Mouse (Mus musculus) right cerebral cortex, postnatal 14 days (tissue): ENCODE measurements at regions not wholly inside any gene's neighbourhood (a gene's known extent, or its start where the extent isn't known, plus 50 kb on each side); places are given as distances from the start of the nearest gene placed in this dataset.
"Not testable (repeated sequence)": the region's sequence is repeated elsewhere in the genome, so short reads cannot be mapped to it uniquely, and the experiment has no call there.

Experiments used
- DNase-seq: peaks from one replicate; pipeline ENCODE4 v3.0.0; 2022

DNA sequence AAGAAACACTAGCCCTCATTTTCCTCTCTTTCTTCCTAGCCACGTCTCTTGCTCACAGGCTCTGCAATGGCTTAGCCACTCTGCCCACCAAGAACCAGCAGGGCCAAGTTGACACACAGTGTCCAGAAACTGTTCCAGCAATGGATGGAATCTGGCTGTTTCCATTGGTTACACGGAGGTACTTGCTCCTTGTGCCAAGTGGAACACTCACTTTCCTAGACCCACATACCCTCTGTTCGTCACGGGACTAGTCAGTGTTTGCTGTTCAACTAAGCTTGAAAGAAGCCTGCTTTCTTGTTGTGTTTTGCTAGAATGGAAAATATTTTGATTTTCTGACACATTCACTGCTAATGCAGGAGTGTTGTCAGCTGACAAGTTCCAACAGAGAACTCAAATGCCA lies 575.7 kb upstream of the Gulo start:
- DNase-seq: no peak

DNA sequence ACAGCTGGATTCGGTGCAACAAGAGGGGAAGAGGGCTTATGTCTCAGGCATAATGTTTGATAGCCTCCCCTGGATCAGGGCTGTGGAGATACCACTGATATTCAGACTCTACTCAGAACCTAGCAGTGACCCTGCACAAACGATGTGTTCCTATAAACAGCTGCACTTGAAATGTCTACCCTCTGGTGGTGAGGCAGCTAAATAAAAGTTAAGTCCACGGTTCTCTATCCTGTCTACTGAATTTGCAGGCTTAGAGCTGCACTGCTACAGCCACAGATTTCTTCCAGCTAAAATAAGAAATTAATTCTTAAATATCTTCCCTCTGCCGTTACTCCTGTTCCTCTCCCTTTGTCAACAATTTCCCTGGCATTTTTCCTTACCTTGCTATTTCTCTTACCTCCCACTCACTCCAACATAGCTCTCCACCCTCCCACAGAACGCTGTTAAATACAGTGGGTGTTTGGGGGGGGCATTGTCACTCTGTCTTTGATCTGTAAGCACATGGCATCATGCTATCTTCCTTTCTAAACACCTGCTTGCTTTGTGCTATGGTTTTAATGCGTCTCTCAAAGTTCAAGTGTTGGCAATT lies 571.0 kb upstream of the Gulo start:
- no peak for DNase-seq

DNA sequence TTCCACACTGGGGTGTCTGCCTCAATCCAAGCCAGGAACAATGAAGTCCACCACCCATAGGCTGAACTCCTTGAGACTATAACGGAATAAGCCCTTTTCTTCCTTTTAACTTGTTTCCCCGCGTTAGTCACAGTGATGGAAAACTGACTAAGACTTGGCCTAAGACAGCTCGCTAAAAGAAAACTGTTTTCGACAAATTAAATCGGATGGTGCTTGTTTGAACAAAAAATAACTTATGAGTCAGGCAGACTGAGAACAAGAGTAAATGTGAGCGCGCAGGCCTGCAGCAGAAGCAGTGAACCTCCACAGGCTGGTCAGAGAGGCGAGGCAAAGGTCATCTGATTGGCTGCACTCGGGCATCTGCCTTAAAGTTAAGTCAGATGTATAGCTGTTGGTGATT lies 557.6 kb upstream of the Gulo start:
- no peak for DNase-seq

DNA sequence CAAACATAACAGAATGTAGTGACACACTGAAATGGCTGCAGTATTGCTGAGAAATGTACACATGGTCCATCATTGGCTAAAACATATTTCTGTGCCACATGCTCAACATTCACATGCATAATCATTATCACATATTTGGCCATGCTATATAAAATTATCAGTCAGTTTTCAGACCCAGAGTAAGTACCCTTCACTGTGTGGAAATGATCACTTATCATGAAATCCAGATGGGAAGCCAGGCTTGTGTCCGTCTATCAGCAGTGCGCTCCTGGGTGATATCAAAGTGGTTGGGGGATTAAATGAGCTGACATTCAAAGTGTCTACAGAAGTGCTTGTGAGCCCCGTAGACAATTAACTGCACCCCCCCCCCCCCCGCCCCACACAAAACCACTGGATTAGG lies 553.7 kb upstream of the Gulo start:
- no peak for DNase-seq

DNA sequence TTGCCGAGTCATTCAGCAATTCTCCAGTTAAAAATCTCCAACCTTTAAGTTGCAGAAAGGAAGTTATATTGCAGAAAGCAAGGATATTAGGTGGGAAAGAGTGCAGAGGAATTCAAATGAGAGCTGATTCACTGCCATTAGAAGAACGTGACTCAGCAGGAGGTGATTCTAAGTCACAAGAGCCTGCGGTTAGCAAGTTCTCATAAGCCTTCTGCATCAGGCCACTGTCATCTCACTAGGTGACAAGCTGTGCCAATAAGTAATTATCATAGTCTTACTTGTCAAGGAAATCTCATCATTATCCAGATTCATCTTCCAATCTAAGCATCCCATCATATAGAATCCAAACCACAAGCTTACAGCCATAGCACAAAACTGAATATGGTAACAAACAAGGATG lies 552.7 kb upstream of the Gulo start:
- DNase-seq: no peak

DNA sequence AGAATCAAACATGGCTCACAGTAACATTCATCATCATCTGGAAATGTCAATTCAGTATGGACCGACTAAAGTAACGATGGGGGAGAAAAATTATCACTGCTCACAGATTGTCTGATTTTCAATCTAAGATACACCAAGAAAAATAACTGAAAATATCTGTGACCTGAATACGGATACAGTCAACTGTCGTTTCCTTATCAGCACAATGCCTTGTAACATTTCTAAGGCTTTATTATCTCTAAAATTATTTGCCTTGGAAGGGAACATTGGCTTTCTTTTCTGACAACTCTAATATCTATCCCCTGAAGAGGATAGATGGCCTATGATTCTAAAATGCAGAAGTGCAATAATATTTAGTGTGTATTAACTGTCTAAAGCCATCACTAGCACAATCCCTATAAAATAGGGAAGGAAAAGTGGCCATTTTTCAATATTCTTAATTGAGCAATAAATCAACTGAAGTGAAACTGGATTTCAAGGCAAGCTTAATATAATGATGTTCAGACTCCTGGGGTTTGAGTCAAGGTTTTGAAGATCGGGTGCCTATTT lies 552.1 kb upstream of the Gulo start:
- DNase-seq: no peak

DNA sequence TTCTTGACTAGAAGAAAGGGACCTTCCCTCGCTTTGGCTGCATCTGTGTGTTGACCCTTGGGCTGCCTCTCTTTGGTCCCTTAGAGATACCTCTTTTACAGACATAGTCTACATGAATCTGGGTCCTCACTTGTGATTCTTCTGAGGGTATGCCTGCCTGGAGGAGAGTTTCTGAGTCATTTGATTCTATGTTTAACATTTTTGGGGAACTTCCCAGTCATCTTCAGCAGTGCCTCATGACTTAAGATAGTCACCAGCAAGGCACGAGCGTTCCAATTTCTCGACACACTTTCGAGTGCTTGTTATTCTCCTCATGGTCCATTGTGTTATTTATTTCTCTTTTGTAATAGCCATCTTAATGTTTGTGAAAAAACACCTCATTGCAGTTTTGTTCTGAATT lies 549.4 kb upstream of the Gulo start:
- peak; percentile 11 for DNase-seq

DNA sequence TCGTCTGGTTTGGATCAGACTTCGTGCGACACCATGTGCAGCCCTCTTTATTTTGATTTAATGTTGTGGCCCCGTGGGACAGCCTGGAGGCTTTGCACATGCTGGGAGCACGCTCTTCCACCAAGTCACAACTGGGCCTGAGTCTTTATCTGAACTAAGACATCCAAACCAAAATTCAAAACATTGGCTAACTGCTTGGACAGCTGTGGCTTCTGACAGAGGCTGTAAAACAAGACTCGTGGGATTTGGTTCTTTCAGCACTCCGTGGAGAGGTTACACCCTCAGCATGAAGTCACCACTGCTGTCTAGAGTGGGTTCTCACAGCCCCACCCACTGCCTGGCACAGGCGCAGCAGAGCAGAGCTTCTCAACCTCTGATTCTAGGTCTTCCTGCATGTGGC lies 548.6 kb upstream of the Gulo start:
- no peak for DNase-seq

DNA sequence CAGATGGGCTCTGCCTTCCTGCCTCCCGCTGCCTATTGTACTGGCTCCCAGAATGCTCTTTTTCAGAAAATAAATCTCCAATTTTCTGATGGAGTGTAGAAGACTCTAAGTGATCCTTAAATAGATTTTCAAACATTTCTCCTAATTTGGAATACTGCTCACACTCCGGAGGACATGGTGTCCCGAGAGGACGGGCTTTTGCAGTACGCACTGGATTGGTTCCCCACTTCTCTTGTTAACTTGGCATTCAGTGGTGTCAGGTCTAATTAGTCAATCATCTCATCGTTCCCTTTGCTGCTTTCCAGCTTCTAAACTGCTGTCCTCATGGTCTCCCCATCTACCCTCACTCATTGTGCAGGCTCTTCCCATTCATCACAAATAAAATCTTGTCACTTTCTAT lies 529.5 kb upstream of the Gulo start:
- DNase-seq: no peak

DNA sequence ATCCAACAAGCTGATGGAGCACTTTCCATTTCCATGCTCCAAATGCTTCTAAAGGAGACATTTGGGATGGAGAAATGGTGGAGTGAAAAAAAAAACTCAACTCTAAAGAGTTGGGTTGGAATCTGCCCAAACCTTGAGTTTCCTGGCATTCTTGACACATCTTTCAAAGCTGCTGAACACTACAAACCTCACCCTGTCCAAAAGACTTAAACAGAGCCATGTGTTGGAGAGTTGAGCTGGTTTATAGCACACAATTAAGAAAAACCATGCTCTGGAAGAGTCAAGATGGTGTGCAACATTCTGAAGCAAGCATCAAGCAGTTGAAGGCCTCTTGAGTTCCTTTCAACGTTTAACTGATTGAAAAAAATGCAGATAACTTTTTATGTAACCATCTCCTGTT lies 525.7 kb upstream of the Gulo start:
- no peak for DNase-seq

DNA sequence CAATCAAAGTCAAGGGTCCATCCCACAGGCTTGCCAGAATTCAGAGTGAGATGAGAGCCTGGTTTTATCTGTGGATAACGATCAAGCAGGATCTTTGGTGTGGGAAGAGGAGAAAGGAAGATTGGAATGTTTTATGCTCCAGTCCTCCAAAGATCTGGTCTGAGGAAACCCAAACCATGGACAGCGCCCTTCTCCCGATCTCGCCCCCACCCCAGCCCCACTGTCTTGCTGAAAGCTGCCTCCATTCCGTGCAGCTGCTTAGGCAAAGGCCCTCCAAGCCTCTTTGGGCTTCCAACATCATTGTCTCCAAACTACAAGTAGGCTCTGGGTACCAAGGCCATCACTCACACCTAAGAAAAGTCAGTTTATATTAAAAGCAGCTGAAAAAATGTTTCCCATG lies 519.1 kb upstream of the Gulo start:
- no peak for DNase-seq

DNA sequence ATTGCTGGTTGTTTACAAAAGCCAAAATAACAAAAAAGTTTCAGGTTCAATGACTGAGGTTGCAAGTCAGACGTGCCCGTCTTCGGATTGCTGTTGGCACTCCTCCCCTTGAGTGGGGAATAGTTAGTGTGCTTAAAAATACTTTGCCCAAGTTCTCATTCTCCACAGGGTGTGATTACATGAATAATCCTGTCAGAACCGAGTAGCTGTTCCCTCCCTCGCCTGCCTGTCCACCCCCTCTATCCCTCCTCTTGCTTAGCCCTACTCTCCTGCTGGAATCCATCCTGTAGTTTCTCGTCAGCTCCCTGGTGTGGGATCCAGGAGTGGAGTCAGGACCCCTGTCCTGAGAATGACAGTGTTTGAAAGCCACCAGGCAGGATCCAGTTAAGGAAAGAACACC lies 518.1 kb upstream of the Gulo start:
- no peak for DNase-seq

DNA sequence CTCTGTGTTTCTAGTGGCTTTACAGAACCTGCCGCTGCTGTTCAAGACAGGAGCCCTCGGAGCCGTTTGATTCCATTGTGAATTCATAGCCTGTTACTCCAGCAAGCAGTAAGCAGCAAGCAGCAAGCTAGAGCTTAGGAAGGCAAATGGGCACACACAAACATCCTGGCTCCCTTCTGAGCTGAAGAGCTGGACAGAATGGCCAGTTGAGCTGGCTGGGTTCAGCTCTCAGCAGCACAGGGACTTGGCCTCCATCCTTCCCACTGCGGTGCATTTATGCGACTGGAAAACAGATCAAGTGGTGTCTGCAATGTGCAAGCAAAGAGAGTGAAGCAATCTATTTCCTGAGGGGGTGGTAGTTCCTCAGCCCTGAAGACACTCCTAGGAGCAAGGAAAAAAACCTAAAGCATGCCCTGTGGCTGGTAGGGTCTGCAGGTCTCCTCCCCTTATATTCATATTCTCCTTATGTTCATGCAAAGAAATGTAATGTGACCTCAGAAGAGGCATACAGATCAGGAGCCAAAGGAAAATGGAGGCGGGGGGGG lies 513.9 kb upstream of the Gulo start:
- DNase-seq: no peak

DNA sequence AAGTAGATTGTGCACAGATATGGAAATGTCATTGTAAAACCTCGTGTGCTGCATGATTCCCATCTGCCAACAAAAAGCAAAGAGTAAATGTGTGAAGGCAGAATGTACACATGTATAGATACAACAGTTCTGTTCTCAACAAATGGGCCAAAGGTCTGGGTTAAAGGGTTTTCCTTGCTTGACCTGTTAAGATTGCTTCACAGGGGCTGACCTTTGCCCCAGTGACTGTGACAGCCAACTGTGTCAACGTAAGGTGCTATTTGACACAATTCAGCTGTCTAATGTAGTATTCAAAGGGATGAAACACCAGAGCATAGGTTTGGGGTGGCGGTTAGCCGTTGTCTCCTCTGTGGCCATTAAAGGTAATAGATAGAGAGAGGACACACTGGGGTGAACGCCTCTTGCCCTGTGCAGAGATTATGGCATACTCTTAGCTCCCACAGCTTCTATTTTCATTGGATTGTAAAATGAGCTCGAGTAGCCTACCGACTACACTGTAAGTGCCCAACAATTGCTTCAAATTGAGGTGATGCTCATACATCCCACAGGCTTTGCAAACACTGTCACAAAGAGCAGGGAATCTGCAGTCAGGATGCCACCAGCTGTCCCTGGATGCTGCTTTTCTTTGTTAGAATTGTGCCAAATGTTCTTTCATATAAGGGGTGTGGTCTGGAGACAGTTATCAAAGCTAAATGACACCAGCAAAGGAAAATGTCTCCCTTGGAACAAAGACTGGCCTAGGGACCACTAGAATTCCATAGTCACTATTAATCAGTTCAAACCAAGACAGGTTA lies 513.0 kb upstream of the Gulo start:
- DNase-seq: no peak

DNA sequence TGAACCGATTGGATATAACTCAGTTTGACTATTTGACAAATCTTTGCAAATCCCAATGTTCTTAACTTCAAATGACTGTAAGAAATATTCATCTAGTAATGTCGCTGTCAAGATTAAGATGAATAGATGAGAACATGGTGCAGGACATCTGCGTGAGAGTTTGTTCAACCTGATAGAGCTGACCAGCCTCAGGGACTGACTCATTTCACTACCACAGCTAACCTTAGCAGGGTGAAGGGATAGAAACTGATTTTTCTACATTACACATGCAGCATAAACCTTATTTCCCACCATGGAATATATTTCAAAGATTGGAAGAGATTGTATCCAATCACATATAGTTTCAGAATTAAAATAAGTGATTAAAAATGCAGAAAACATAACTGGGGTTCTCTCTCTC lies 507.8 kb upstream of the Gulo start:
- DNase-seq: no peak

DNA sequence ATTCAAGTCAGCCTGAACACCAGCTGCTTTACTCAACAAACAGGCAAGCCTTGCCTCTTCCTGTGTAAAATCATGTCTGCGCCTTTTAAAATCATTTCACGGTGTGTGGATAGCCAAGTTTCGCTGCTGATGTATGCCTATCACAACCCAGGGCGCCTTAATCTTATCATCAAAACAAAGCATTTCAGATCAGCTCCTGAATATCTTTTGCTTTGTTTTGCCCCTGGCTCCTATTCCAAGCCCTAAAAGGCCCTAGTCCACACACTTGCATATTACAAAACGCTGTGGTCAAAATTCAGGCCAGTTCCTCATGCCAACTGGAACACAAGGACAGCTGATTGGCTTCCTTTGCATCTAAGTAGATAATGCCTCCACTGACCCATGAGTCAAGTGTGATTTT lies 501.7 kb upstream of the Gulo start:
- no peak for DNase-seq

DNA sequence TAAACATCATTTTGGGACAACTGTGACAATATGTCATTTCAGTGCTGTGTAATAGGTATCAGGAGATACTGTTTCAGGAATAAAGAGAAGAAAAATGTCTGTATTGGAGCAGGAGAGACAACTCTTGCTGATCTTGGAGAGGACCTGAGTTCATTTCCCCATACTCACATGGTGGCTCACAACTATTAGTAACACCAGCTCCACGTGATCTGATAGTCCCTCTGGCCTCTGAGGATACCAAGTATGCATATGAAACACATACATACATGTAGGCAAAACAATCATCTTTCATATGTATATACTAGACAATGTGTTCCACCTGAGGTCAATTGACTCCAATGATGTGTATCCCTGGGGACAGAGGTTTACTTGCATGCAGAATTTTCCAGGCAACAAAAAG lies 501.2 kb upstream of the Gulo start:
- DNase-seq: no peak

DNA sequence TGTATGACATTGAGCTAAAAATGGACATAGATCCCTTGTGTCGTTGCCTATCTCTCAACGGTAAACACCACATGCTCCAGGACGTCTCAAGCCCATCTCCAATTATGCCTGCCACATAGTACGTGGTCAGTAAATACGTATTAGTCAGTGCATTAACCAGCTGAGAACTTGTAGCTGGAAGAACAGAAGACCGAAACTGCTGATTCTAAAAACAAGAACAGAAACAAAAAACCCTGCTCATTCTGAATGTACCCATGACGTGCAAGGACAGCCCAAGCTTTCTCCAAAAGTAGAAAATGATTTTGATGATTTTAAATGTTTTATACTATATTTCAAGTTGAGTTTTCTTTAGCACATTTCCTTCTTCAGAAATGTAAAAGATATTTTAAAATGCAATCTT lies 500.7 kb upstream of the Gulo start:
- DNase-seq: no peak

DNA sequence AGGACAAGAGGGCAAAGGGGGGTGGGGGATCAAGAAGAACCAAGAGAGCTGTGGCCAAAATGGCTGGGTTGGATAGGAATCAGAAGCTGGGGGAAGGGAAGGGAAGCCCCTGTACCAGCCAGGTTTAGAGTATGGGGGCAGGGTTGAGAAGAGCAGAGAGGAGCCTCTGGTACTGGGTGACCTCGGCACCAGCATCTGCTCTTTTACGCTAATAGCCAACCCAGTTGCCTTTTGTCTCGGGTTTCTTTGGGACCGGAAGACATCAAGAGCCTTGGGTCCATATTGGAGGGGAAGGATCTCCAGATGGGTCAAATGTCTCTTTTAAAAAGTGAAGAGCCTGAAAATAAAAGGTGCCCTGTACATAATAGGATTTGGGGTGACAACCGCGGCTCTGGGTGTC lies 493.0 kb upstream of the Gulo start:
- no peak for DNase-seq

DNA sequence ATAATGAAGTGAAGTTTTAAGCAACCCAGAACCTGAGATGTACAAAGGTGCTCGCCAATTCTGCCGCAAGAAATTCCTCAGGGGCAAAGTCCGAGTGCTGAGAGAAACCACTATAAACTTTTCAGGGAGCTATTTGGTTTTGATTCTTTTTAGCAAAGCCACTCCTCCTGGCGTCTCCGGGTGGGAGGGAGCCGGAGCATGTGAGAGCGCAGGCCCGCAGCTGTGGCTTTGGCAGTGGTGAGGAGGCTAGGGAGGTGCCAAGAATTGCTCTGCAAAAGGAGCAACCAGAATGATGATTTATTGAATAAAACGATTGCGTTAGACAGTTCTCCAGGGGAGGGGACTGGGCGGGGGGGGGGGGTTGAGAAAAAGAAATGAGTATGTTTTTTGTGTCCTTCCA lies 490.9 kb upstream of the Gulo start:
- DNase-seq: peak; percentile 60

DNA sequence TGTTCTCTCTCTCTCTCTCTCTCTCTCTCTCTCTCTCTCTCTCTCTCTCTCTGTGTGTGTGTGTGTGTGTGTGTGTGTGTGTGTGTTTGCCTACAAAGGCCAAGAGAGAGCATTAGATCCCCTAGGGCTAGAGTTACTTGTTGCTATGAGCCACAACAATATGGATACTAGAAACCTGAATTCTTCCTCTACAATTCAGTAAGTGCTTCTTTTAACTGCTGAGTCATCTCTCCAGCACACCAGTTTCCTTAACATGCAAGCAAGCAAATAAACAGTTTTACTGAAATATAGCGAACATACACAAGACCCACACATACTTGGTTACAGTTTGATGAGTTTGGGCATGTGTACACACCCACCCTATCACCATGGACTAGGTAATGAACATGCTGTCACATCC lies 486.1 kb upstream of the Gulo start:
- no peak for DNase-seq

DNA sequence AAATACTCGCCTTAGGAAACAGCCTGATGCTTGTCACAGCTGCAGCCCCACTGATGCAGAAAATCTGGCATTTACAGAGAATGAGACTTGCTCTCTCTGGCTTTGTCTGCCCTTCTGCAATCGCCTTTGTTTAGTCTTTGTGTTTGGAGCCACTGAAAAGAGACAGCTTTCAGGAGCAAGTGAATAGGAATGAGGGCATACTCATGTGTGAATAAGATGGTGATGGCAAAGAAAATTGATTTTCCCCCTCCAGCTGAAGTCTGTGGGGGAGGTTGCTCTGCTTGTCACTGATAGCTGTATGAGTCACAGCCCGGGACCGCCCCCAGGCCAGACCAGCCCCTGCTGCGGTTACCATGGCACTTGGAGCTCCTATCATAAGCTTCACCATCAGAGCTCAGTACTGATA lies 485.5 kb upstream of the Gulo start:
- peak; percentile 70 for DNase-seq

DNA sequence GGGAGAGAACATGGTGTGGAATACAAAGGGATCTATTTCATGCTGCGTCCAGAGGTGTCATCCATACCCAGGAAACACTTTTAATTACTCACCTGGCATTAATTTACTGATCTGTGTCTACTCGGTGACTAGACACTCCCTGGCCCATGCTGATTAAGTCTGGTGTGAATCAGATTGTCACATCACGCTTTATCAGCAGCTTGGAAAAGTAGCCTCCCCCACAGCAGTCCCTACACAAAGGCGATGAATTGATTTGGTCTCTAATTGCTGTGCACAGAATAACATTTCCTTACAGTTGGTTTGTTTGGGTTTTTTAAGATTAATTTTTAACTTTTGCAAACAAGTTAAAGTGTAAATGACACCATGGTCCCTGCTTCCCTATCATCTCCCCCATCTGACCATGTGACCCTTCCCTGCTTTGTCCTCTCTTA lies 484.7 kb upstream of the Gulo start:
- DNase-seq: no peak

DNA sequence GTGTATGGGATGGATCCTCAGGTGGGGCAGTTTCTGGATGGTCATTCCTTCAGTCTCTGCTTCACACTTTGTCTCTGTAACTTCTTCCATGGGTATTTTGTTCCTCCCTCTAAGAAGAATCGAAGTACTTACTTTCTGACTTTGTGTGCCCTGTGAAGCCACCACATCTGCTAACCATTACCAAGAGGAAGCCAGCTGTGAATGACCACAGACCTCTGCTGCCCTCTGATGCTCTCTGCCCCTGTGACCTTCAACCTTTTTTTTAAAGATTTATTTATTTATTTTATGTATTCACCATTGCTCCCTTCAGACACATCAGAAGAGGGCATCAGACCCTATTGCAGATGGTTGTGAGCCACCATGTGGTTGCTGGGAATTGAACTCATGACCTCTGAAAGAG lies 475.7 kb upstream of the Gulo start:
- not testable (repeated sequence) for DNase-seq

DNA sequence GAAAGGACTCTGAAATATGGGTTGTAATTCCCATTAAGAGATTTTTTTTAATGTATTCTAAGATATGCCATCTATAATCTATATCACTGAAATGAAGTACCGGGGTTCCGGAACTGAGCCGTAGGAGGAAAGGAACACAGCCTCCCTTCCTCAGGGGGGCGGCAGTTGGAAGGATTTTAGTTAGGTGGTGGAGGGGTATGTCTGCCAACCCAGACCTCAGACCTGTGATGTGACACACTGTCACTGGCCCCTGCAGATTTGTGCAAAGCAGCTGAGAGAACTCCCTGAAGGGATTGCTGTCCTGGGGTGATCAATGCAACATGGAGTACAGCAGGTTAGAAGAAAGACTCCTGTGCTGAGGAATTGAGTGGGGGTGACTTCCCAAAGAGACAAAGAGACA lies 470.2 kb upstream of the Gulo start:
- DNase-seq: no peak
